Mouse (Mus musculus): Measurements from ENCODE around the gene Eci1. TPM values are rescaled to one million over a fixed set of nuclear protein-coding genes. Genes with fewer than 3 reads are reported as not detected.

The Eci1 gene
- polyA plus RNA-seq, 1 experiment from 2014 or later, result 46.0 TPM

DNA sequence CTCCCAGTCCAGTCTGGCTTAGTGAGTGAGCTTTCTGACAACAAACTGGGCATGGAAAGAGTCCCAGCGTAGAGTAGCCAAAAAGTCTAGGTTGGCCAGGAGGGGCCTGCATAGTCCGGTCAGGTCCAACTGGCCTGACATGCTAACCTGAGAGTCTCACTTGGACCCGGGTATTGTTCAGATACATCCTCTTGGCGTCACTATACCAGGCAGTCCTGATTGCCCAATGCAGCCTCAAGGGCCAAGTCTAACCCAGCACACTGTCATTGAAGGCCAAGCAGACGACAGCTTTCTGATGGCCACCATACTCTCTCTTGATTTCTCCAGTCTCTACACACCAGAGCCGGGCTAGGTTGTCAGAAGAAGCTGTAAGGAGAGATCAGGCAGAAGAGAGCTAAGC lies 49.1 kb downstream of the Eci1 start:
- Histone ChIP-seq H3K27ac (no peak overlapping the region), H3K4me2 (replicated peaks) (no peak overlapping the region), H3K4me3 (replicated peaks; ENCODE audit: low read length) (no peak overlapping the region), H3K4me1 (replicated peaks; ENCODE audit: control insufficient read depth, insufficient read depth, low read length) (peaks cover 20% of the 10 kb centered on the region), H3K27me3 (ENCODE audit: control insufficient read depth, insufficient read depth, low read length) (no peaks in the 10 kb centered on the region), H3K36me3 (replicated peaks; ENCODE audit: control insufficient read depth, insufficient read depth) (peaks cover 52% of the 10 kb centered on the region), H3K9ac (no peak overlapping the region), H3K9me3 (ENCODE audit: control insufficient read depth, low read length) (no peaks in the 10 kb centered on the region)
- ATAC-seq (ENCODE audit: low FRiP score), result no peak
- 92% methylated on average over 6 of the region's 6 CpGs for WGBS
- no peak for DNase-seq (ENCODE audit: low spot score)

GRCm38 (mm10) chr17:24476022-24476776 lies 49.8 kb downstream of the Eci1 start:
- H3K36me3 ChIP-seq (replicated peaks; ENCODE audit: control insufficient read depth, insufficient read depth), result peaks cover 52% of the 10 kb centered on the region
- no peak overlapping the region for H3K9ac ChIP-seq
- H3K4me1 ChIP-seq (replicated peaks; ENCODE audit: control insufficient read depth, insufficient read depth, low read length), result peaks cover 16% of the 10 kb centered on the region
- no peak overlapping the region for H3K27ac ChIP-seq
- DNase-seq (ENCODE audit: low spot score), result no peak
- H3K4me3 ChIP-seq (replicated peaks; ENCODE audit: low read length), result no peak overlapping the region
- H3K27me3 ChIP-seq (ENCODE audit: control insufficient read depth, insufficient read depth, low read length), result no peaks in the 10 kb centered on the region
- ATAC-seq (ENCODE audit: low FRiP score), result no peak
- no peaks in the 10 kb centered on the region for H3K9me3 ChIP-seq (ENCODE audit: control insufficient read depth, low read length)
- 92% methylated on average over 10 of the region's 10 CpGs for WGBS
- no peak overlapping the region for H3K4me2 ChIP-seq (replicated peaks)

GRCm38 (mm10) chr17:24477053-24477984 lies 50.9 kb downstream of the Eci1 start:
- peaks cover 5% of the 10 kb centered on the region for H3K4me1 ChIP-seq (replicated peaks; ENCODE audit: control insufficient read depth, insufficient read depth, low read length)
- 95% methylated on average over 20 of the region's 20 CpGs for WGBS
- peak overlapping the region; percentile 65; the same call in 1 of the 2 replicates for H3K4me2 ChIP-seq (replicated peaks)
- no peak for DNase-seq (ENCODE audit: low spot score)
- ATAC-seq (ENCODE audit: low FRiP score), result no peak
- H3K27me3 ChIP-seq (ENCODE audit: control insufficient read depth, insufficient read depth, low read length), result no peaks in the 10 kb centered on the region
- H3K36me3 ChIP-seq (replicated peaks; ENCODE audit: control insufficient read depth, insufficient read depth), result peaks cover 50% of the 10 kb centered on the region
- no peaks in the 10 kb centered on the region for H3K9me3 ChIP-seq (ENCODE audit: control insufficient read depth, low read length)
- H3K4me3 ChIP-seq (replicated peaks; ENCODE audit: low read length), result no peak overlapping the region
- H3K27ac ChIP-seq, result no peak overlapping the region
- H3K9ac ChIP-seq, result 0 out of 2 replicates have a peak overlapping the region, but pooled peaks have one; percentile 80

DNA sequence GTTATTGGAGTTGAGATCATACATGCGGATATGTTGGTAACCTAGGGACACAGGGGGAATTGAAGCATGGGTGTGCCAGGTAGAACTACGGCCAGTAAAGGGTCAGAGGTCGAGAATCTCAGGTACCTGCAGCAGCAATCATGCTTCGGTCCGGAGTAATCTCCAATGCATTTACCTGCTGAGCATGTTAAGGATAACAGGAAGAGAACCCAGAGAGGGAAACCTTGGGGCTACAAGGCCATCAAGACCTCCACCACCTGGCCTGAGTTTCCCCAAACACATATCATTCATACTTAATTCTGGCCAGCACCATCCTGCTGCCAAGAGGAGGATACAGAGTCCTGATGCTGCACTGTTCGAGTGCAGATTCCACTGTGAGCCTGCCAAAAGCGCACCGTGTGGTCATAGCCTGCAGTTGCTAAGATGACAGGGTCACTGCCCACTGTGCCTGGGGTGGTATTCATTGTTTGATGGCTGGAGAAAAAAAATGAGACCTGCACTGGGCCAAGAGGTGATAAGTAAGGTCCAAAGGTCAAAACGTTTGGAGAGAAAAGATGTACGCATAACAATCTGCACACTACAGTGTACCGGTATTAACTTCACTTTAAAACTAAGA lies 51.7 kb downstream of the Eci1 start:
- H3K9ac ChIP-seq, result peak overlapping the region; percentile 80
- ATAC-seq (ENCODE audit: low FRiP score) (0 out of 2 replicates have a peak, but pooled peaks have one; percentile 12), DNase-seq (ENCODE audit: low spot score) (no peak)
- no peak overlapping the region for H3K27ac ChIP-seq
- 54% methylated on average over 11 of the region's 11 CpGs for WGBS
- peak overlapping the region; percentile 76 for H3K4me3 ChIP-seq (replicated peaks; ENCODE audit: low read length)
- H3K9me3 ChIP-seq (ENCODE audit: control insufficient read depth, low read length), result no peaks in the 10 kb centered on the region
- H3K4me2 ChIP-seq (replicated peaks), result peak overlapping the region; percentile 65
- H3K4me1 ChIP-seq (replicated peaks; ENCODE audit: control insufficient read depth, insufficient read depth, low read length), result no peaks in the 10 kb centered on the region; the same call in 1 of the 2 replicates
- H3K36me3 ChIP-seq (replicated peaks; ENCODE audit: control insufficient read depth, insufficient read depth), result peaks cover 42% of the 10 kb centered on the region
- H3K27me3 ChIP-seq (ENCODE audit: control insufficient read depth, insufficient read depth, low read length), result no peaks in the 10 kb centered on the region

- Histone ChIP-seq H3K36me3 (replicated peaks; ENCODE audit: control insufficient read depth, insufficient read depth) (peaks cover 34% of the 10 kb centered on the region), H3K4me1 (replicated peaks; ENCODE audit: control insufficient read depth, insufficient read depth, low read length) (no peaks in the 10 kb centered on the region; the same call in 1 of the 2 replicates), H3K27ac (peak within 1 kb of the TSS; percentile 94), H3K4me3 (replicated peaks; ENCODE audit: low read length) (peak within 1 kb of the TSS; percentile 76), H3K9me3 (ENCODE audit: control insufficient read depth, low read length) (no peaks in the 10 kb centered on the region), H3K27me3 (ENCODE audit: control insufficient read depth, insufficient read depth, low read length) (no peaks in the 10 kb centered on the region), H3K9ac (peak within 1 kb of the TSS; percentile 80), H3K4me2 (replicated peaks) (peak within 1 kb of the TSS; percentile 65)
- peak; percentile 92 for ATAC-seq (ENCODE audit: low FRiP score)
- peak; percentile 95 for DNase-seq (ENCODE audit: low spot score)
- under 1% methylated on average over 48 of the region's 48 CpGs for WGBS
These were observed 52.4 kb downstream of the Eci1 start, which contains the start of gene Mlst8 for GRCm38 (mm10) chr17:24478663-24479380. Mlst8 (minus strand) TSS chr17:24479078.

GRCm38 (mm10) chr17:24479431-24479830 lies 53.0 kb downstream of the Eci1 start:
- peak overlapping the region; percentile 76 for H3K4me3 ChIP-seq (replicated peaks; ENCODE audit: low read length)
- no peaks in the 10 kb centered on the region for H3K9me3 ChIP-seq (ENCODE audit: control insufficient read depth, low read length)
- 29% methylated on average over 1 of the region's 1 CpGs for WGBS
- H3K36me3 ChIP-seq (replicated peaks; ENCODE audit: control insufficient read depth, insufficient read depth), result peaks cover 28% of the 10 kb centered on the region
- H3K4me1 ChIP-seq (replicated peaks; ENCODE audit: control insufficient read depth, insufficient read depth, low read length), result no peaks in the 10 kb centered on the region; the same call in 1 of the 2 replicates
- peak overlapping the region; percentile 80; the same call in 1 of the 2 replicates for H3K9ac ChIP-seq
- ATAC-seq (ENCODE audit: low FRiP score) (no peak), DNase-seq (ENCODE audit: low spot score) (no peak)
- peak overlapping the region; percentile 65 for H3K4me2 ChIP-seq (replicated peaks)
- no peaks in the 10 kb centered on the region for H3K27me3 ChIP-seq (ENCODE audit: control insufficient read depth, insufficient read depth, low read length)
- peak overlapping the region; percentile 94 for H3K27ac ChIP-seq

DNA sequence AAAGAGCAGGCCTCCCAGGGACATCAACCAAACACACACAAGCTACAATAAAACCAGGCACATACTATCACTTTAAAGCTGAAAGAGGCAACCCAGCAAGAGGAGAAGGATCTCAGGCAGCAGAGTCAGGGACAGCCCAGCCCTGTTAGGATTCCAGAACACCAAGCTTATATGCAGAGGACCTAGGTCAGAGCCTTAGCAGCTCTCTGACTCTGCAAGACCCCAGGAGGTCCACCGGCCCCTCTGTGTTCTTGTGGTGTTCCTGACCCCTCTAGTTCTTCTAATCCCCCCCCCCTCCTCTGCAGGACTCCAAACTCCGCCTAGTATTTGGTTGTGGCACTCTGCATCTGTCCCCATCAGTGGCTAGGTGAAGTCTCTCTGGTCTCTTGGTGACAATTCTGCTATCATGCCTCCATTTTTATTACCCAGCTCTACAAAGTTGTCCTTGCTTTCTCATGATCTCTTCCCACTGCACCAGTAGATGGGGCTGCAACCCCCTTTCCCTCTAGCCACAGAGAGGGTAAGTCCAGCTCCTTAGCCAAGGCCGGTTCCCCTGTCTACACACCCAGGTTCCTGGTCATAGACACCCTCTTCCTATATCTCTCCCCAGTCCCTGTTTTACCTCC lies 53.9 kb downstream of the Eci1 start:
- ATAC-seq (ENCODE audit: low FRiP score), result no peak

More for the DNA sequence above, 53.9 kb downstream of the Eci1 start:
- no peak for DNase-seq (ENCODE audit: low spot score)
- H3K4me3 ChIP-seq (replicated peaks; ENCODE audit: low read length), result no peak overlapping the region
- H3K9me3 ChIP-seq (ENCODE audit: control insufficient read depth, low read length), result no peaks in the 10 kb centered on the region
- no peak overlapping the region for H3K27ac ChIP-seq
- WGBS, result 57% methylated on average over 3 of the region's 3 CpGs
- H3K9ac ChIP-seq, result no peak overlapping the region
- peaks cover 20% of the 10 kb centered on the region for H3K36me3 ChIP-seq (replicated peaks; ENCODE audit: control insufficient read depth, insufficient read depth)
- no peaks in the 10 kb centered on the region for H3K27me3 ChIP-seq (ENCODE audit: control insufficient read depth, insufficient read depth, low read length)
- H3K4me1 ChIP-seq (replicated peaks; ENCODE audit: control insufficient read depth, insufficient read depth, low read length), result peaks cover 2% of the 10 kb centered on the region; the same call in 1 of the 2 replicates
- no peak overlapping the region for H3K4me2 ChIP-seq (replicated peaks)
